Mouse (Mus musculus): ENCODE measurements around the gene Plpp3. TPM values are rescaled to one million over a fixed set of nuclear protein-coding genes. Genes with fewer than 3 reads are reported as not detected.
A peak's percentile ranks its signal among the peaks of the same experiment; 100 is the strongest.

Plpp3 gene
- polyA plus RNA-seq, 1 experiment = 38.6 TPM

- Histone ChIP-seq H3K27ac (replicated peaks; ENCODE audit: low read depth, low read length) (no peak overlapping the region), H3K4me3 (ENCODE audit: insufficient read depth, low read depth, low read length) (peak overlapping the region; percentile 32), H3K4me1 (ENCODE audit: control insufficient read depth, insufficient read depth, insufficient read length, low read length) (no peaks in the 10 kb centered on the region)
Observed at GRCm38 (mm10) chr4:105245479-105245944, 88.4 kb downstream of the Plpp3 start.

GRCm38 (mm10) chr4:105246331-105246730, 89.2 kb downstream of the Plpp3 start:
- H3K27ac ChIP-seq (replicated peaks; ENCODE audit: low read depth, low read length) = no peak overlapping the region
- H3K4me1 ChIP-seq (ENCODE audit: control insufficient read depth, insufficient read depth, insufficient read length, low read length) = no peaks in the 10 kb centered on the region
- H3K4me3 ChIP-seq (ENCODE audit: insufficient read depth, low read depth, low read length) = no peak overlapping the region

- Histone ChIP-seq H3K27ac (replicated peaks; ENCODE audit: low read depth, low read length) (no peak overlapping the region), H3K4me3 (ENCODE audit: insufficient read depth, low read depth, low read length) (no peak overlapping the region), H3K4me1 (ENCODE audit: control insufficient read depth, insufficient read depth, insufficient read length, low read length) (no peaks in the 10 kb centered on the region)
Observed at GRCm38 (mm10) chr4:105248161-105248560, 91.0 kb downstream of the Plpp3 start.

- Histone ChIP-seq H3K4me3 (ENCODE audit: insufficient read depth, low read depth, low read length) (no peak overlapping the region), H3K27ac (replicated peaks; ENCODE audit: low read depth, low read length) (no peak overlapping the region), H3K4me1 (ENCODE audit: control insufficient read depth, insufficient read depth, insufficient read length, low read length) (no peaks in the 10 kb centered on the region)
Observed at GRCm38 (mm10) chr4:105249283-105249682, 92.1 kb downstream of the Plpp3 start.

GRCm38 (mm10) chr4:105250946-105251345, 93.8 kb downstream of the Plpp3 start:
- Histone ChIP-seq H3K27ac (replicated peaks; ENCODE audit: low read depth, low read length) (no peak overlapping the region), H3K4me1 (ENCODE audit: control insufficient read depth, insufficient read depth, insufficient read length, low read length) (no peaks in the 10 kb centered on the region), H3K4me3 (ENCODE audit: insufficient read depth, low read depth, low read length) (no peak overlapping the region)

GRCm38 (mm10) chr4:105252044-105252443, 94.9 kb downstream of the Plpp3 start:
- Histone ChIP-seq H3K4me3 (ENCODE audit: insufficient read depth, low read depth, low read length) (no peak overlapping the region), H3K4me1 (ENCODE audit: control insufficient read depth, insufficient read depth, insufficient read length, low read length) (no peaks in the 10 kb centered on the region), H3K27ac (replicated peaks; ENCODE audit: low read depth, low read length) (no peak overlapping the region)

GRCm38 (mm10) chr4:105252571-105253200, 95.5 kb downstream of the Plpp3 start:
- H3K27ac ChIP-seq (replicated peaks; ENCODE audit: low read depth, low read length) = no peak overlapping the region
- no peak overlapping the region for H3K4me3 ChIP-seq (ENCODE audit: insufficient read depth, low read depth, low read length)
- H3K4me1 ChIP-seq (ENCODE audit: control insufficient read depth, insufficient read depth, insufficient read length, low read length) = no peaks in the 10 kb centered on the region

- Histone ChIP-seq H3K27ac (replicated peaks; ENCODE audit: low read depth, low read length) (no peak overlapping the region), H3K4me1 (ENCODE audit: control insufficient read depth, insufficient read depth, insufficient read length, low read length) (no peaks in the 10 kb centered on the region), H3K4me3 (ENCODE audit: insufficient read depth, low read depth, low read length) (no peak overlapping the region)
Observed at GRCm38 (mm10) chr4:105253453-105254341, 96.5 kb downstream of the Plpp3 start.

- Histone ChIP-seq H3K27ac (replicated peaks; ENCODE audit: low read depth, low read length) (no peak overlapping the region), H3K4me3 (ENCODE audit: insufficient read depth, low read depth, low read length) (no peak overlapping the region), H3K4me1 (ENCODE audit: control insufficient read depth, insufficient read depth, insufficient read length, low read length) (no peaks in the 10 kb centered on the region)
Observed at GRCm38 (mm10) chr4:105254365-105254764, 97.2 kb downstream of the Plpp3 start.

GRCm38 (mm10) chr4:105255185-105255584, 98.0 kb downstream of the Plpp3 start:
- Histone ChIP-seq H3K4me3 (ENCODE audit: insufficient read depth, low read depth, low read length) (no peak overlapping the region), H3K4me1 (ENCODE audit: control insufficient read depth, insufficient read depth, insufficient read length, low read length) (no peaks in the 10 kb centered on the region), H3K27ac (replicated peaks; ENCODE audit: low read depth, low read length) (no peak overlapping the region)

GRCm38 (mm10) chr4:105257667-105258560, 100.8 kb downstream of the Plpp3 start:
- H3K4me1 ChIP-seq (ENCODE audit: control insufficient read depth, insufficient read depth, insufficient read length, low read length) = peaks cover 8% of the 10 kb centered on the region
- H3K27ac ChIP-seq (replicated peaks; ENCODE audit: low read depth, low read length) = no peak overlapping the region
- no peak overlapping the region for H3K4me3 ChIP-seq (ENCODE audit: insufficient read depth, low read depth, low read length)

GRCm38 (mm10) chr4:105260385-105260784, 103.2 kb downstream of the Plpp3 start:
- H3K27ac ChIP-seq (replicated peaks; ENCODE audit: low read depth, low read length) = no peak overlapping the region
- no peak overlapping the region for H3K4me3 ChIP-seq (ENCODE audit: insufficient read depth, low read depth, low read length)
- H3K4me1 ChIP-seq (ENCODE audit: control insufficient read depth, insufficient read depth, insufficient read length, low read length) = peaks cover 12% of the 10 kb centered on the region

GRCm38 (mm10) chr4:105260893-105261769, 104.0 kb downstream of the Plpp3 start:
- peak overlapping the region; percentile 46; the same call in 1 of the 2 replicates for H3K27ac ChIP-seq (replicated peaks; ENCODE audit: low read depth, low read length)

GRCm38 (mm10) chr4:105262358-105262757, 105.2 kb downstream of the Plpp3 start:
- H3K4me3 ChIP-seq (ENCODE audit: insufficient read depth, low read depth, low read length) = no peak overlapping the region
- H3K4me1 ChIP-seq (ENCODE audit: control insufficient read depth, insufficient read depth, insufficient read length, low read length) = peaks cover 16% of the 10 kb centered on the region
- peak overlapping the region; percentile 66 for H3K27ac ChIP-seq (replicated peaks; ENCODE audit: low read depth, low read length)

More at GRCm38 (mm10) chr4:105260893-105261769, 104.0 kb downstream of the Plpp3 start:
- peaks cover 16% of the 10 kb centered on the region for H3K4me1 ChIP-seq (ENCODE audit: control insufficient read depth, insufficient read depth, insufficient read length, low read length)
- no peak overlapping the region for H3K4me3 ChIP-seq (ENCODE audit: insufficient read depth, low read depth, low read length)
